Mouse (Mus musculus): ENCODE data around the gene Ifi35. TPM values are rescaled to one million over a fixed set of nuclear protein-coding genes. Genes with fewer than 3 reads are reported as not detected.

Ifi35 gene
- 6.7 and 8.5 TPM in 2 replicates for polyA plus RNA-seq (2015; fragmentation: Nextera tagmentation; extraction: Ambion mirVana)

GRCm38 (mm10) chr11:101448274-101448746 is at the start of gene Ifi35:
Gene Ifi35 (plus strand): TSS chr11:101448407.

GRCm38 (mm10) chr11:101417101-101417855 is 30.9 kb upstream of the Ifi35 start, which contains the start of gene Aarsd1:
Gene Aarsd1 (minus strand): TSS chr11:101417615.

GRCm38 (mm10) chr11:101424105-101424851 is 23.9 kb upstream of the Ifi35 start, which contains the start of gene Gm27029:
Gene Gm27029 (minus strand): TSS chr11:101424796.

GRCm38 (mm10) chr11:101424925-101425813 is 23.0 kb upstream of the Ifi35 start, which contains the start of the genes Rundc1 and Ptges3l:
Gene Rundc1 (plus strand): TSS chr11:101425085.
Gene Ptges3l (minus strand): TSS chr11:101425333.

GRCm38 (mm10) chr11:101442127-101442693 is 6.0 kb upstream of the Ifi35 start, which contains the start of gene Rpl27:
Gene Rpl27 (plus strand): TSS chr11:101442298.

GRCm38 (mm10) chr11:101464211-101465100 is 16.2 kb downstream of the Ifi35 start, which contains the start of gene Rnd2:
Gene Rnd2 (plus strand): TSS chr11:101464999.

GRCm38 (mm10) chr11:101465869-101466551 is 17.8 kb downstream of the Ifi35 start, which contains the start of gene Vat1:
Gene Vat1 (minus strand): TSS chr11:101466230.

Small RNA genes lying within 50 kb of the gene (microRNA-seq; reads per million reads assigned to microRNA genes)
- gene Mir6929 = not detected

Other genes with a start within 250 kb of the Ifi35 start
- gene Ezh1, start 221.9 kb upstream of the Ifi35 start, polyA plus RNA-seq (2015; fragmentation: Nextera tagmentation; extraction: Ambion mirVana) = 21.5 and 25.4 TPM in 2 replicates
- 143 and 155 TPM in 2 replicates for gene Ramp2, start 202.4 kb upstream of the Ifi35 start, polyA plus RNA-seq (2015; fragmentation: Nextera tagmentation; extraction: Ambion mirVana)
- 129 and 133 TPM in 2 replicates for gene Vps25, start 194.7 kb upstream of the Ifi35 start, polyA plus RNA-seq (2015; fragmentation: Nextera tagmentation; extraction: Ambion mirVana)
- gene Wnk4, start 187.8 kb upstream of the Ifi35 start, polyA plus RNA-seq (2015; fragmentation: Nextera tagmentation; extraction: Ambion mirVana) = 5.9 and 6.4 TPM in 2 replicates
- 0.48 and 1.0 TPM in 2 replicates for gene Cntd1, start 169.4 kb upstream of the Ifi35 start, polyA plus RNA-seq (2015; fragmentation: Nextera tagmentation; extraction: Ambion mirVana)
- gene Coa3, start 169.3 kb upstream of the Ifi35 start, polyA plus RNA-seq (2015; fragmentation: Nextera tagmentation; extraction: Ambion mirVana) = 229 and 252 TPM in 2 replicates
- 131 and 140 TPM in 2 replicates for gene Becn1, start 146.1 kb upstream of the Ifi35 start, polyA plus RNA-seq (2015; fragmentation: Nextera tagmentation; extraction: Ambion mirVana)
- gene Psme3, start 132.2 kb upstream of the Ifi35 start, polyA plus RNA-seq (2015; fragmentation: Nextera tagmentation; extraction: Ambion mirVana) = 80.5 and 81.0 TPM in 2 replicates
- 0.46 and 0.64 TPM in 2 replicates for gene Aoc2, start 123.3 kb upstream of the Ifi35 start, polyA plus RNA-seq (2015; fragmentation: Nextera tagmentation; extraction: Ambion mirVana)
- 0.18 and 0.34 TPM in 2 replicates for gene Aoc3, start 117.8 kb upstream of the Ifi35 start, polyA plus RNA-seq (2015; fragmentation: Nextera tagmentation; extraction: Ambion mirVana)
- gene G6pc, start 80.8 kb upstream of the Ifi35 start, polyA plus RNA-seq (2015; fragmentation: Nextera tagmentation; extraction: Ambion mirVana) = not detected in 2 replicates
- gene Aarsd1, start 30.8 kb upstream of the Ifi35 start, polyA plus RNA-seq (2015; fragmentation: Nextera tagmentation; extraction: Ambion mirVana) = 84.4 and 90.0 TPM in 2 replicates
- 5.1 and 6.6 TPM in 2 replicates for gene Gm27029, start 23.6 kb upstream of the Ifi35 start, polyA plus RNA-seq (2015; fragmentation: Nextera tagmentation; extraction: Ambion mirVana)
- gene Rundc1, start 23.3 kb upstream of the Ifi35 start, polyA plus RNA-seq (2015; fragmentation: Nextera tagmentation; extraction: Ambion mirVana) = 22.4 and 24.5 TPM in 2 replicates
- gene Ptges3l, start 23.1 kb upstream of the Ifi35 start, polyA plus RNA-seq (2015; fragmentation: Nextera tagmentation; extraction: Ambion mirVana) = 4.1 and 4.5 TPM in 2 replicates
- 246 and 275 TPM in 2 replicates for gene Rpl27, start 6.1 kb upstream of the Ifi35 start, polyA plus RNA-seq (2015; fragmentation: Nextera tagmentation; extraction: Ambion mirVana)
- 163 and 168 TPM in 2 replicates for gene Rnd2, start 16.6 kb downstream of the Ifi35 start, polyA plus RNA-seq (2015; fragmentation: Nextera tagmentation; extraction: Ambion mirVana)
- gene Vat1, start 17.8 kb downstream of the Ifi35 start, polyA plus RNA-seq (2015; fragmentation: Nextera tagmentation; extraction: Ambion mirVana) = 103 and 115 TPM in 2 replicates
- 1.8 and 1.9 TPM in 2 replicates for gene Brca1, start 103.5 kb downstream of the Ifi35 start, polyA plus RNA-seq (2015; fragmentation: Nextera tagmentation; extraction: Ambion mirVana)
- 47.0 TPM in 2 replicates for gene Nbr1, start 103.7 kb downstream of the Ifi35 start, polyA plus RNA-seq (2015; fragmentation: Nextera tagmentation; extraction: Ambion mirVana)
- 5.8 and 7.7 TPM in 2 replicates for gene Tmem106a, start 133.8 kb downstream of the Ifi35 start, polyA plus RNA-seq (2015; fragmentation: Nextera tagmentation; extraction: Ambion mirVana)
- not detected in 2 replicates for gene Gm11634, start 150.8 kb downstream of the Ifi35 start, polyA plus RNA-seq (2015; fragmentation: Nextera tagmentation; extraction: Ambion mirVana)
- gene Rdm1, start 178.8 kb downstream of the Ifi35 start, polyA plus RNA-seq (2015; fragmentation: Nextera tagmentation; extraction: Ambion mirVana) = 14.5 and 18.1 TPM in 2 replicates
- 7.3 and 8.9 TPM in 2 replicates for gene Arl4d, start 217.1 kb downstream of the Ifi35 start, polyA plus RNA-seq (2015; fragmentation: Nextera tagmentation; extraction: Ambion mirVana)

All from neural tube, postnatal 0 days (tissue).